Mouse (Mus musculus) layer of hippocampus, adult 9-10 months (tissue): ENCODE measurements at regions not wholly inside any gene's neighbourhood (a gene's known extent, or its start where the extent isn't known, plus 50 kb on each side); places are given as distances from the start of the nearest gene placed in this dataset.
"Not testable (repeated sequence)": the region's sequence is repeated elsewhere in the genome, so short reads cannot be mapped to it uniquely, and the experiment has no call there.

Experiments
- DNase-seq: peaks from one replicate; pipeline ENCODE4 v3.0.0; 2022; ENCODE audit warnings: low spot score

DNA sequence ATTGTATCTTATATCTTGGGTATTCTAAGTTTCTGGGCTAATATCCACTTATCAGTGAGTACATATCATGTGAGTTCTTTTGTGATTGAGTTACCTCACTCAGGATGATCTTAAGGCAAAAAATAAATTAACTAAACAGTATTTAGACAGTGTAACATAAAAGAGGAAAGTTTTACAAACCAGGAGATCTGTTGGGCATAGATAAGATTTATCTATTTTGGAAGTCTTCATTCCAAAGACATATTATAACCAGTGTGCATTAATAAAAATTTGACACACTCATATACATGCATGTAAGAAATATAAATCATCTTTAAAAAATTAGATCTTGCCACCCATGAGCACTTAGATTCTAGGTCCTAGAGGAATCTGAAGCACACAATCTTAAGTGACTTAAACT, 343.9 kb upstream of the Fam174a start:
- DNase-seq: no peak

DNA sequence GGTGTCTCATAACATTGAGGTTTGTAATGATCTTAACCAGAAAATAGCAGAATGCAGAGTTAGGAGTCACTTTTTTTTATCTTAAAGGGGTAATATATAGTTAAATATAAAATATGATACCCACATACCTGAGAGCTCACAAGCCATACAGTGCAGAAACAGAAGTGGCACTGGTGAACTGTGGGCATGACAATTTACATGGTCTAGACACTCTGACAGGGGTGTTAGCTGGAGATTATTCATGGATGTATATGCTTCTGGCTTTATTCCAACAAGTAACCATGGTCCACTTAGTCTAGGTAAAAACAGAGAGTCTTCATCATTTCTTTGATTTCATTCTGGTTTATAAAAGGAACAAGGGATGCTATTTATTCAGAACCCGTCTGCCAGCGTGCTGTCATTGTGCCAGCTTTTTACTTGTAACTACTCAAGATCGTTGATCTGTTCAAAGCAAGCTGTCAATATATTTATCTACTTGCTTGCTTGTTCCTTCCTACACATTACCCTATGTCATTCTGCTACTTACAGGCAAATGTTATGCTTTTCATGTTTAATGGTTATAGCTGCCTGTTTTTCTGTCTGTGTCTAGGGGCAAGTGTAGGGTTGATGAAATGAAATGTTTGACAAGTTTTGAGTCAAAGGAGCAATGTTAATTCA, 343.2 kb upstream of the Fam174a start:
- DNase-seq: peak; percentile 1

DNA sequence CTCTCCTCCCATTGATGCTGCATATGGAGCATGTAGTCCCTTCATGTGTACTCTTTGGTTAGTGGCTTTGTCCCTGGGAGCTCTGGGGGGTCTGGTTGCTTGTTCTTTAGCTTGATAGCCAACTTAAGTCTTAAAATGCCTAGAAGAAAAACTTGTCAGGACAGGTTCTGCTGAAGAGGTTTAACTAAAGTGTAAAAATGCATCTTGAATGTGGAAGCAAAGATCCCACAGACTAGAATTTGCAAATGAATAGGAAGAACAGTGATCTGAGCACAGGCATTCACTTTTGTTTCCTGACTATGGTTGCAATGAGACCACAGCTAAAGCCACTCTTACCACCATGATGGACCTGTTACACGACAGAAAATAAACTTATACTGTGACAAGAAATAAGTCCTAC, 320.1 kb upstream of the Fam174a start:
- DNase-seq: no peak

DNA sequence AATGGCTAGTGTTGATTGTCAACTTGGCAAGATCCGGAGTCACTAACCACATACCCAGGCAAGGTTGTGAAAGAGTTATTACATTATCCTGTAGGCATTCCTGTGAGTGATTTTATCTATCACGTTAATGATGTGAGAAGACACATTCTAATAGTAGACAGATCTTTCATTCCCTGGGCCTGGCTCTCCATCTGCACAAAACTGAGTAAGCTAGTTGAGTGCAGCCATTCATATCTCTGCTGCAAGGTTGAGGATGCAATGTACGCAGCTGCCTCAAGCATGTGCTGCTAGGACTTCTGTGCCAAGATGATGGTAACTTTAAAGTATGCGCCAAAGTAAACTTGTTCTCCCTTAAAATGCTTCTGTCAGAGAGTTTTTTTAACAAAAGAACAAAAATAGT, 309.5 kb upstream of the Fam174a start:
- no peak for DNase-seq

DNA sequence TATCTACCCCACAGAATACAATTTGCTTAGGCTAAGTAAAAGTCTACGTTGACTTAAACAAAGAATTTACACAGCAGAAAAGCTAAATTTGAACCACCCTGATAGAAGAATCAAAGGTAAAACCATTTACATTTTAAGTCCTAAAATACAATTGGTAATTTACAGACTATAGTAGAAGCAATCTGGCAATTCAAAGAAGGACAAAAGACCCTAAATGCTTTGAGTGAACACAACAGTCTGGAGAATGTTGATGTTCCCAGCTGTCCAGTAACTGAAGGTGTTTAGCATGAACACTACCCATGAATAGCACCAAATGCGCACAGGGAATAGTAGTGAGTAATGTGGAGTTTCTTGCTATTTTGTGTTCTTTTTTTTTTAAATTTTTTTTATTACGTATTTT, 282.8 kb upstream of the Fam174a start:
- DNase-seq: no peak

DNA sequence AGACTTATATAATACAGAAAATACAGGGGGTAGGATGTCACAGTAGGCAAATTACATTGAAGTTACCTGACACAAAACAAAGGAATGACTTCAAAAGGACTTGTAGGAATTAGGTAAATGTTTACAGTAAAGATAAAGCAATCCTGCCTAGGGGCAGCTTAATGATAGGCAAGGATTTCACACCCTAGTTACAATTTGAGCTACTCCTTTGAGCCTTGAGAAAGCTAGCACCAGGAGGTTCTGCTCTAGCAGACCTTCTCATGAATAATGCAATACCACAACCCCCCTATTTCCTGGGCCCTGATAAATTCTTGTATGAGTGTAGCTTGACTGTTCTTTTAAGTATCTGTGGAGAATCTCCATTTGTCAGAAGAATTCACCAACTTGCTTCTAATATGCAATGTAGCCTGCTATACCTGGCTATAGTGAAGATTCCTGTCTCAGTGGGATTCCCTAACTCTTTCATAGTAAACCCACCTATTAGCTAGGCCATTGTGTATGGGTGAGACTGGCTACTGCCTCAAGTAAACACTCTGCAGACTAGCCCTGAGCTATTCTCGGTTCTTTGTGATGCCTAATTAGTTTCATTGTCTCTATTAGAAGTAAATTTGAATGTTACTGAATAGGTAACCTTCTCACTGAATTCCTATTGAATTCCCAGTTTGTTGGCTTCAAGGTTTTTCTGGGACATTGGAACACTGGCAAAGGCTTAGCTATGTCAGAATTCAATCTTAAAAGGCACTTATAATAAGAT, 279.6 kb upstream of the Fam174a start:
- DNase-seq: not testable (repeated sequence)

DNA sequence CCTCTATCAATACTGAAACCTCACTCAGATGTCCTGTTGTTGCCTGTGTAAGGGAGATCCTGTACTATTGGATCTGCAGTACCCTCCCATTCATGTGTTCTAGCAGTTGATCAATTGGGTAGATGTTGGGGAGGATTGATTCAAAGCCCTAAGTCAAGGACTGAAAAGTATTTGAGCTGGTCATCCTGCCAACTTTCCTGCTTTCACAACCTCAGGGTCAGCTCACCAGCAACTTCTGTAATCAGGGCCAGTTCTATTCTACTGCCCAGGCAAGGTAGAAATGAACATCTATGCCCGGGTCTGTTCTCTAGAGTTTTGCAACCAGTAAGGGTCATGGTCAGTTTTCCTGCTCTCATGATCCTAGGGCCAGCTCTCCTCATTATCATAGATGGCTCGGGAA, 275.0 kb upstream of the Fam174a start:
- no peak for DNase-seq

DNA sequence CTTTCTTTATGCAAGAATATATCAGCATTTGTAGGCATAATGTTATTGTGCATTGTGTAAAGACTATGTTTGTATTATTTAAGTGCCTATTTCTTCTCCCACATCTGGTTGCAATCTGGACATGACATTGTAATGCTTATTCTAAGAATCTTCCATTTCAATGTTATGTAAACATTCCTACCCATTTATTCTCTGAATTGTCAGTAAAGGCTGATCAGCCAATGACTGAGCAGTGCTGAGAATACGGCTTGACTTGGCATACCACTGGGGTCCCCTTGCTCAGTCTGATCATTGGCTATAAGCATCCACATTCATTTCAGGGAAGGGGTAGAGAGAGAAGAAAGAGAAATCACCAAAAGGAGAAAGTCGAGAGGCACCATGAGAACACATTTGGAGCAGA, 273.1 kb upstream of the Fam174a start:
- DNase-seq: no peak

DNA sequence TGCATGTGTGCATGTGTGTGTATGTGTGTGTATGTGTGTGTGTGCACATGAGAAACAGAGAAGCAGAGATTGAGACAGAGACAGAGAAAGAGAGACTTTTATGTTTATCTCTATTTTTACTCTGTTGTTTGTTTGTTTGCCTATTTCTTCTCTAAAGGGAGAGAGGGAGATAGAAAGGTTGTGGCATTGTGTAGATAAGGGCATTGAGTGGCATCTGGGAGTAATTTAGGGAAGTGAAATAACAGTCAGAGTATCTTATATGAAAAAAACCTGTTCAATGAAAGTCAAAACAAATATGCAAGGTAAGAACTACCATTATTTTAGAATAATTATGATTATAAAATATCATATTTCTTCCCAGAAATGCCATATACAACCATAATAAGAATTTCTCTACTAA, 270.1 kb upstream of the Fam174a start:
- DNase-seq: no peak

DNA sequence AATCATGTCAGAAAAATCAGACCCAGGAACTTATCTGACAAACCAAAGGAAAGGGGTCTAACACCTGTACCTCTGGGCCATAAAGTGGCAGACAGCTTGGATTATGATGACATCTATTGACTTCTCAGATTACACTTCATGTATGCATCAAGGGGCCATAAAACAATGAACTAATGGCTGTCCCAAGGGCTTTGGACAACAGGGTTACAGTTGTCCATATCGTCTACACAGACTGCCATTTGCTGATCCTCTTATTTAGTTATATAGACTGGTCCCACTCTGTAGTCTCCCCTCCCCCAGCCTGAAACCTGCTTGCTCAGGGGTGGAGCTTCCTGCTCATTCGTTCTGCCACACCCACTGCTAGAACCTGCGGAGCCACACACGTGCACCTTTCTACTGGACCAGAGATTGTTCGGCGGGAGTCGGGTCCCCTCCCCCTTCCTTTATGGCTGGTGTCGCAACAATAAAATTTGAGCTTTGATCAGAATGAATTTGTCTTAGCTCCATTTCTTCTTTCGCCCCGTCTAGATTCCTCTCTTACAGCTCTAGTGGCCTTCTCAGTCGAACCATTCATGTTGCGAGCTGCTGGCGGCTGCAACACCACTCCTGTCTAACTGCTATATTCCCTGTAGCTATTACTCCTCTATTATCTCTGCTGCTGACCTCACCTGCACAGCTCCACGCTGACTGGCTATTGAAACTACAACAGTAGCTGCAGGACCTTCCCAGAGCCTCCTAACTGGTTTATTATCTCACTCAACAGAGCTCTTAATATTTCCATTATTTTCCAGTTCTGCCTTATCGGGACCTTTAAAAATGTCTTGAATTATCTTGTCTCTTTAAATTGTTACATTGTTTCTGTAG, 248.9 kb upstream of the Fam174a start:
- no peak for DNase-seq

DNA sequence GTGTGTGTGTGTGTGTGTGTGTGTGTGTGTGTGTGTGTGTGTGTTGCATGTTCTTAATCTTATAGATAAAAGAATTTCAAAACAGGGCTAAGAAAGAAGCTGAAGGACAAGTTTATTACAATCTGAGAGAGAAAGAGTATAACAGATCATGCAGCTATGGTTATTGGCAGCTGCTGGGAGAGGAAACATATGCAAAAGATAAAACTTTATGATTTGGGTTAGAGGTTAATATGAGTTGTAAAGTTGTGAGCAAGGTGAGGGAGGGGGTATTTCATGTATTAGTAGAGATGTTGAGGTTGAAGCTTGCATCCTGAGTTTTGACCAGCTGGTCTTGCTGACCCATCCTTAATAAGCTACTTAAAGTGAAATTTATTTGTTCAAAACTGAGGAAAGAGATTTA, 247.8 kb upstream of the Fam174a start:
- DNase-seq: no peak

DNA sequence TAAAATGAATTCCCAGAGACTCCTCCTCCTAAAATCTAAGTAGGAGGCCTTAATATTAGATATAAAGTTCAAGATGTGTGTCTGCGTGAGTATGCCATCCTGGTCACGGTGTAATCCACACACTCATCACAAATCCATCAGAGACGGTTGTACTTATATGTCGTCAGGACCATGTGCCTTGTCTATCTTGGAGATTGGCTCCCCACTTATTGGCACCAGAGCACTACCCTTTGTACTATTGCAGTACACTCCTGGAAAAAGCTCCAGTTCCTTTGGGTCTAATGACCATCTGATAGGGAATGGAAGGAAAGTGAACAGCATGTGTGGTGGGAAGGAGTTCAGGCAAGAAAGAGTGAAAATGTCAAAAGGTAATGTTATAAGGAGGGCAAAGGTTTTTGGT, 247.4 kb upstream of the Fam174a start:
- no peak for DNase-seq

DNA sequence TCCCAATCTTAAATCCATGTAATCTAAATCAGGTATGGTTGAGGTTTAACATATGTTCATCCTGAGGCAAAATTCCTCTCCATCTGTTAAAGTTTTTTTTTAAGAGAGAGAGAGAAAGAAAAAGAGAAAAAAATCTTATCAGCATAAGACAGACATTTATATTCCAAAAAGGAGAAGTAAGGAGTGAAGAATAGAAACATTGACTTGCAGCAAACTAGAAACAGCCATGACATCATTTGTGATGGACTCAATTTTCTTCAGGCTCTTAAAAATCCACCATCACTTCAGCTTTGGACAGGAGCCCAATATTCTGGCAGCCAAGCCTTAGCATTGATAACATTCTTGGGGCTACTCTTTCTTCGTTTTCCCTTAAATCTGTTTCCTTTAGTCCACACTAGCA, 238.3 kb upstream of the Fam174a start:
- DNase-seq: no peak

DNA sequence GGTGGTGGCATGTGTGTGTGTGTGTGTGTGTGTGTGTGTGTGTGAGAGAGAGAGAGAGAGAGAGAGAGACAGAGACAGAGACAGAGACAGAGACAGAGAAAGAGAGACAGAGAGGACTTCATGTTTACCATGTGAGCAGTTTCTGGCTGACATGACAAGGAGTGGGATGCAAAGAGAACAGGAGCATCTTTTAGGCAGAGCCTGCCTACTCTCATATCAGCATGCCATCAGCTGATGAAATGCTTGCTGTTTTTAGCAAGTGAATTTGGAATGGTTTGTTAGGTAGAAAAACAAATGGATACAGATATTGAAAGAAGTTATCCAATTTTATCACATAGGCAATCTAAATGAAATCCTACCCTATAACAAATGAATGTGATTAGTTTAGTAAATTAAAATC, 203.5 kb upstream of the Fam174a start:
- no peak for DNase-seq

DNA sequence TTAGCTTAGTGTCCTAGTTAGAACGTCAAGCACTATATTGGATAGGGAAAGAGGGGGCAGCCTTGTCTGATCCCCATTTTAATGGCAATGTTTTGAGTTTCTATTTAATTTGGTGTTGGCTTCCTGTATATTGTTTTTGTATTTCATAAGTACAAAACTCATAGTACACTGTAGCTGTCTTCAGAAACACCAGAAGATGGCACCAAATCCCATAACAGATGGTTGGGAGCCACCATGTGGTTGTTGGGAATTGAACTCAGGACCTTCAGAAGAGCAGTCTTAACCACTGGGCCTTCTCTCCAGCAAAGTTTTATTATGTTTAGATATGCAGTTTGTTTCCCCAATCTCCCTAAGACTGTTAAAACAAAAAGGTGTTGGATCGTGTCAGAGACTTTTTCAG, 199.9 kb upstream of the Fam174a start:
- no peak for DNase-seq

DNA sequence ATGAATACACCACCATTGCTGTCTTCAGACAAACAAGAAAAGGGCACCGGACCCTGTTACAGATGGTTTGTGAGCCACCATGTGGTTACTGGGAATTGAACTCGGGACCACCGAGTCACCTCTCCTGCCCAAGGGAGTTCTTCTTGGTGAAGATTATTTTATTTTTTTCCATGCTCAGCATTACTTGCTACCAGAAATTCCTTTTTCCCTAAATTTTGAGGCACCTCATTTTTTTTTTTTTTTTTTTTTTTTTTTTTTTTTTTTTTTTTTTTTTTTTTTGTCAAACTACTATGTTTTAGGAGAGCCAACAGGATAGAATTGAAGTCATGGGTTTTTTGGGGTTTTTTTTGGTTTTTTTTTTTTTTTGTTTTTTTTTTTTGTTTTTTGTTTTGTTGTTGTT, 165.9 kb upstream of the Fam174a start:
- DNase-seq: no peak

DNA sequence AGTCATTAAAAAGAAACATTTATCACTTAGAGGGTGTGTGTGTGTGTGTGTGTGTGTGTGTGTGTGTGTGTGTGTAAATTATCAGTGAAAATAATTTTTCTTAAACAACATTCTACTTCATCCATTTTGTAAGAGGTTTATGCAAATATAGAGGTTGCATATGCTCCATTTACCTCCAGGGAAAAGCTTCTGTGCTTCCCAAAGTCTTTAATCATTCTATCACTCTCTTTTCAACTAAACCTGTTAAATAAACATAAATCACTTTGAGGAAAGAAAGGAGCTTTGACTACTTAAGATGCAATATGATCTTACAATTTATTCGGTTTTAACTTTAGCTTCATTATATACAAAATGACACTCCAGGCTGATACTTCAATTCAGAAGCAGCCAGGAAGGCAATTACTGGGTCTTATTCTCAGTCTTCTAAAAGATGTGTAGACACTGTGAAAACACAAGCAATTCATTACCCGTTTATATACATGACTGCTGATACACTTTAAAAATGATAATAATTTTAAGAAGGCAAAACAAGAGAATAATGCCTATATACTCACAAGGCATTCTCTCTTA, 139.3 kb upstream of the Fam174a start:
- no peak for DNase-seq

DNA sequence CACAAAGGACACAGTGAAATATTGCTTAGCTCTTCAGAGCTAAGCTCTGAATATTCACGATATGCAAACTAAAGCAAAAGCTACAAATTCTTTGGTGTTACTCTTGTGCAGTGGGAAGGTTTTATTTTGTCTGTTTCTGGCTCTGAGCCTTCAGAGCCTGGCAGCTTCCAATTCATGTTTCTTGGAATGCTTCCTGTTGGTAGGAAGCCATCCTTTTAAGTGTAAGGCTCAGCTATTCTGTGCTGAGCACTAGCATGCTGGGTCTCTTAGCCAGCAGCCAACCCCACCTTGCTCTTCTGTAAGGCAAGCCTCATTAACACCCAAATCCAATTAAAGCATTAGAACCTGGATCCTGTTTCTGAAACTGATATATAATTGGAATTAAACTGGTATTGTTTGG, 94.5 kb upstream of the Fam174a start:
- DNase-seq: peak; percentile 55

DNA sequence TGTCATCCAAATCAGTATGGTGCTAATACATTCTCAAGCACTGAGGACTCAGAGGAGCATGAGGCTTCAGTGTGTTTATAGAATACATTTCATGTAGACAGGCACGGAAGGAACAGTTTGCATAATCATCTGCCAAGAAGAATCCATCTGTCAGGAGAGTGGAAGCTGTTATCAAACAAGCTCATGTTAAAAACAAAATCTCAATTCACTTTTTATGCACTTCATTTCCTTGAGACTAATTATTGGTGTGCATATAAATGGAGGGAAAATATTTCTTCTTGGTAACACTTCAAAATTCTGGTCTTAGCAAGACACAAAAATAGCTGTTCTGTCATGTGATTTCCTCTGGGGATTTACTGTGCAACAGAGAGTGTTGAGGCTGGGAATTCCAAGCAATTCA, 90.1 kb upstream of the Fam174a start:
- DNase-seq: peak; percentile 67

DNA sequence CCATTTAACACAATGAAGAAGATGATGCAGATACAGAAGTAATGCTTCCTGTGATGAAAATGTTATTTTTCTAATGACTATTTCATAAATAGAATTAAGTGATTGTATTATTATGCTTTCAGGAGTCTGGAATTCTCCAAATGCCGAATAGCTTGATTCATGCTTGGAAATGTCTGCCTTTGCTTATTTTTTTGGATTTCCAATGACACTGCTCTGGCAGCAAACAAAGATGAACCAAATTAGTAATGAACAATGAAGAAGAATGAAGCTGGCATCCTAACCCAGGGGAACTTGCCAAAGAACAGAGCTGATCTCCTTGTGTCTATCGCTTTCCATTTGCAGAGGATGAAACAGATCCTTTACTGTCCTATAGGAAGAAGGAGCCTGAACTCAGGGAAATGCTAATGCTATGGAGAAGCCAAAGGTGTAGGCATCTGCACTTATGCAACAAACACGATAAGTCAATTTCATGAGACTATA, 71.7 kb upstream of the Fam174a start:
- no peak for DNase-seq
